Mouse (Mus musculus) kidney, adult 18-20 months (tissue): ENCODE measurements around the gene Uqcc1.
A peak's percentile ranks its signal among the peaks of the same experiment; 100 is the strongest.
"Not testable (repeated sequence)": the region's sequence is repeated elsewhere in the genome, so short reads cannot be mapped to it uniquely, and the experiment has no call there.

ENCODE experiments used
- DNase-seq: peaks from one replicate; pipeline ENCODE4 v3.0.0; 2021

Uqcc1 gene

DNA sequence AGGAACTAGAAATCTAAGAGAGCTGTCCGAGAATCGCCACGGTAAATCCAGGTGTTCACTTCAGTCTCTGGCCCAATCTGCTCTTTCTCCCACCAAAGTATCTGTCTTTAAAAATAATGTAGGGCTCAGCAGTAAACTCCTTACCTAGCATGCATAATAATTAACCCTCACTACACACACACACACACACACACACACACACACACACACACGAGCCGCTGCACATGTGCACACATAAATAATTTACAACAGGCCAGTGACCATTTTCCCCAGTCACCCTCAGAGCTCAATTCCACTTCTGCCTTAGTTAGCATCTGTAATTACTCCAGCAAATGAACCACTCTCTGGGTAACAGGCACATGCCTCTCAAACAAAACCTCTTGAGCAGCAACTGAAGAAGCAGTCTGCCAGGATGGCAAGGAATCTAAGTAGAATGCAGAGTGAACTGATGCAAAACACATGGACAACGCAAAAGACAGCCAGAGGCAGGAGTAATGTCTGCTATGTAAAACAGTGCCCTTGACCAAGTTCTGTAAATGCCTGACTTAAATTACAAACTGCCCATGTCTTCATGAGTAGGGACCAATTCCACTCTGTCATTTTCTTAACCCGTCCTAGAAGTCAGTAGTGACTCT lies 1.3 kb downstream of the Uqcc1 start:
- peak; percentile 20 for DNase-seq

DNA sequence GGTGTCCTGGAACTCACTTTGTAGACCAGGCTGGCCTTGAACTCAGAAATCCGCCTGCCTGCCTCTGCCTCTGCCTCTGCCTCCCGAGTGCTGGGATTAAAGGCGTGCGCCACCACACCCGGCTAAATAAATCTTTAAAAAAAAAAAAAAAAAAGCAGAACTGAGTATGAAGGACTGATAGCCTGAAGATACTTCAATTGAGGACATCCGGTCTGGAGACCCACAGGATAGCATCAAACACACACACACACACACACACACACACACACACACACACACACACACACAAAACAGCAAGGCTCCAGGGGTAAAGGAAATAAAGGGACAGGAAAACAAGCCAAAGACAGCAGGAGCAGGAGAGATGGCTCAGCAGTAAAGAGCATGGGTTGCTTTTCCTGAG lies 4.9 kb downstream of the Uqcc1 start:
- DNase-seq = not testable (repeated sequence)

DNA sequence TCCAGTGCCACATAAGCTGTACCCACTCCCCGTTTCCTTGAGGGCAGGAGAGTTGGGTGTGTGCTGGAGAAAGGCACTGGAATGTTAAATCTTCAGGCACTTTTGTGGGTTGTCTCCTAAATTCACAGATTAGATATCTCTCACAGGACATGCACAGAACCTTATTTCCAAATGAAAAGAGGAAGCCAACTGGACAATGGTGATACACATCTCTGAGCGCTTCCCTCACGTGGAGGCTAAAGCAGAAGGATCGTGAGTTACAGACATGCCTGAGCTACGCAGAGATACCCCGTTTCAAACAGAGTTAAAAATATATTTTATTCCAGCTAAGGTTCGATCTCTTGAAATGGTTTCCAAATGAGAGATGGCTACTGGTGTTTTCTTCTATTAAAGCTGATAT lies 7.0 kb downstream of the Uqcc1 start:
- no peak for DNase-seq

DNA sequence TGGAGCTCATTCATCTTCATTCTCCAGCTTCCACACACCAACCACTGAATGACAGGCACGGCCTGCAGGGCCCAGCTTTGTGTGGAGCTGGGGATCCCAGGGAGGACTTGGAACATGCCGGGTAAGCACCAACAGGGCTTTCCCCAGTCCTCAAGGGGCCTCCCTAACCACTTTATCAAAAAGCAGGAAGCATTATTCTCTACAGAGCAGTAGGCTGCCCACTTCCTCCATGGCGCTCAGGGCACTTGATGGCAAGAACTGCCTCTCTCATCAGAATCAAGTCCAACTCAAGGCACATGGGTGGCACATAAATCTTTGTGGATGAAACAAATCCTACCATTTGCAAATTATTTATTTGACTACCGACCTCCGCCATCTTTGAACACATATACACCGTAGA lies 15.4 kb downstream of the Uqcc1 start:
- no peak for DNase-seq

DNA sequence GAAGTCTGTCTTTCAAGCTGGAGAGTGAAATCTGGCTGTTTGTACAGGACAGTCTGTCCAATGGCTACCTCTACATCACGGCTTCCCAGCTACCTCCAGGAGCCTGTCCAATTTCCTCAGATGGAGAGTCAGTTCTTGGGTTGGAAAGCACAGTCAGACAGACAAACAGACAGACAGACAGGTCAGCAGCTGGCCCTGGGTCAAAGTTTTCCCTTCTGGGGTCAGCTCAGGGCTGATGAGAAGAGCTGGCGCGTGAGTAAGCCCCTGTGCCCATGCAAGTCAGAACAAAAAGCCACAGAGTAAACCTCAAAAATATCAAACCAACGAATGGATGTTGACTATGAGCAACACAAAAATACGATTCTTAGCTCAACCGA lies 26.5 kb downstream of the Uqcc1 start:
- DNase-seq = no peak

DNA sequence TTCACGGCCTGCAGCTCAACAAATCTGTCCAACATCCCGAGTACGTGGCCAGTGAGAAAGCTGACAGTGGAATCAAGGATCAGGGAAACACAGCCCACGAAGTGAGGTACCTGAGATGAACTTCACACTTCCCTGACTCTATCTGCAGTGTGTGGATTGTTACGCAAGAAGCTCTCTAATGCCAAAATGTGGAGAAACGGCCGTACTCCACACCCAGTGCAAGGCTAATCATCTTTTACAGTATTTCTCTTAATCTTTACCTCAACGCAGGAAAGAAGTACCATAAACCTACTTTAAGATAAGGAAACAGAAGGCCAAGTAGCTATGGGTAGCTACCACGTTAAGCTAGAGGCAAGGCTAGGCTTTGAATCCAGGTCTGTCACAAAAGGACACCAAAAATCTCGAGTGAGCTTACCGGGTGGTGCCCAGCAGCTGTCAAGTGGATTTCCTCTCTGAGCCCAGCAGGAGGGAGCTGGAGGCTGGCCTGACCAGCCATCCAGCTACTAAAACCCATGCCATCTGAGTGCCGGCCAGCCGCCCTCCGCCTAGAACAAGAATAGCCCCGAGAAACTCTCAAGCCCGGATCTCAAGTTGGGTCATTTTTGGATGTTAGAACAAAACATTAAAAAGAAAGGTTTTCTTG lies 27.0 kb downstream of the Uqcc1 start:
- DNase-seq = no peak

DNA sequence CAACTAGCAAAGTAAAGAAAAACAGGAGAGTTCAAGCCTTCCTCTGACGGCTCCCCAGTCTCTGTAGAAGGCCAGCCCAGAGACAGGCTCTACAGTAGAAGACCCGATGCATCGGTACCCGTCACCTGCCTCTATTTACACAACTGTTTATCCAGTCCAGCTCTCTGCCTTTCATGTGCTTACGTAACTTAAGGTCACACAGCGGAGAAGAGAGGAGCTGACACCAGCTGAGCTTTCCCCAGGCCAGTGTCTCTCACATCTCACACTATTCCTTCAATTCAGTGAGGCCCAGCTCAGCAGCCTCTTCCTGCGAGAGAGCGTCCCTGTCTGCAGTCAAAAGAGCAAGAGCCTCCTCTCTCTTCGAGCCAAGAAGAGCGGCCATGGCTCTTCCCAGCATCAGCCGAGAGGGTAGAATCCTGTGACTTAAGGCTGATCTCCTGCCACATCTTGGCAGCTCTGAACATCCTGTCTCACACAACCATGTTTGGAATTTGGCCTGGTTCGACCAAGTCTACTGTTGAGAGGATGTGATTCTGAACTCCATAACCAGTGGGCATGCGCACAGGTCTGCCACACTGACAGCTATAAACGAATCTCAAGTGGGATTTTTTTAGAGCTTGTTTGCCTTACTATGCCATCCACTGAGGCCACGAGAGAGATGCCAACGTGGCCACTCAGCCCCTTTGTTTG lies 34.9 kb downstream of the Uqcc1 start:
- DNase-seq = no peak

DNA sequence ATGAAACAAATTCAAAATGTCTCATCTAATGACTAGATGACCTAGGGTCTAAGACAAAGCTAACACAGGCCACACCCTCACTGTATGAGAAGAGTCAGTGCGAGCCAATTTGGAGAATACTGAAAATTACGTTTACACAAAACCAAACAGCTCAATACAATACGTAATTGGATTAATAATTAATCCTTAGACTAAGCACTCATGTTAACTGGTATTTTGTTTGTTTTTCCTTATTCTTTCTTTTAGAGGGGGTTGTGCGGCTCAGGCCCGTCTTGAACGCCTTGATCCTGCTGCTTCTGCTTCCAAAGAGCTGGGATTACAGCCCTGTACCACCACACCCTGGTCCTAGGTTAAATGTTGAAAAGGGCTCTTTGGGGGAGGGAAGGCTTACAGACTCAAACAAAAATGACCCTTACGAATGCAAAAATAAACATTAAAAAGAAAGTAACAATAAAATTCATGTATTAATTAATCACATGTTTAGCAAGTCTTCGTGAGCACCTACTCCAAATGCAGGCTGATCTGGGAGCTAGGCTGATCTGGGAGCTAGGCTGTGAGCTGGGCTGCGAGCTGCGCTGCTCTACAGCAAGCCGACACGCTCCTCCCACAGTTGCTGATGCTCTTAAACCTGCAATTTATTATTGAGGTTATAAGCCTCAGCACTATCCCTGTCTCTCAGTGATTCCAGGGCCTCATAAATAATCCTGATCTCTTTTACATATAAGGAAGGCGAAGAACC lies 35.6 kb downstream of the Uqcc1 start:
- no peak for DNase-seq

DNA sequence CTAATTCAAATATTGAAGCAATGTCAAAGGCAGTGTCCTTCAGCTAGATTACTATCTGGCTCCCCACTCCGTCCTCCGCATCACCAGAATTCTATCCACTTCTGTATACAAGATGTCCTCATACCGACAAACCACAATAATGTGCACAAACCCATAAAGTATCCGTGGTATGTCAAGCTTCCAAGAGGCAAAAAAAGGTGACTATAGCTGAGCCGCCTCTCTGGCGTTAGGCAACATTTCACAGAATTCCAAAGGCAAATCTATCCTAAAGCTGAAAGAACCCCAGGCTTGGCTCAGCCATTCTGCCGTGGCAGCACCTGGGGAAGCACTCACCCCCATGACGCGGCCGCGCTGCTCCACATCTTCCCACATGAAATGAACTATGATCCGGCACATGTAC lies 43.3 kb downstream of the Uqcc1 start:
- DNase-seq = no peak

DNA sequence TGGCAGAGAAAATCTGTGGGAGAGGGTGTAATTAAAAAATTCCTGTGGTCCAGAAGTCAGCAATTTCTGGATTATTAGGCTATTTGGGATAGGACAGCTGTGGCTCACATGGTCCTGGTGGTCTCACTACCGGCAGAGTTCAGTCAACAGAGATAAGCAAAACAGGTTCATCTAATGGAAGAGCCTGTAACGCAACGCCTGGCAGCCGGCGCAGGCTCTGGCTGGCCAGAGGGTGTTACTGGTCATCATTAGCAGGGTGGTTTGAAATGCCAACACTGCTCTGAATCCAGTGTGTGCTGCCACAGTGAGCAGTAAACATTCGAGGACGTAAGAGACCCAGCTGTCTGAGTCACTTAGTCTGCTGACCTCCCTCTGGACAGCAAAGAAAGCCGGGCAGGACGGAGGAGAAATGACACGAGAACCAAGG lies 44.8 kb downstream of the Uqcc1 start:
- no peak for DNase-seq

DNA sequence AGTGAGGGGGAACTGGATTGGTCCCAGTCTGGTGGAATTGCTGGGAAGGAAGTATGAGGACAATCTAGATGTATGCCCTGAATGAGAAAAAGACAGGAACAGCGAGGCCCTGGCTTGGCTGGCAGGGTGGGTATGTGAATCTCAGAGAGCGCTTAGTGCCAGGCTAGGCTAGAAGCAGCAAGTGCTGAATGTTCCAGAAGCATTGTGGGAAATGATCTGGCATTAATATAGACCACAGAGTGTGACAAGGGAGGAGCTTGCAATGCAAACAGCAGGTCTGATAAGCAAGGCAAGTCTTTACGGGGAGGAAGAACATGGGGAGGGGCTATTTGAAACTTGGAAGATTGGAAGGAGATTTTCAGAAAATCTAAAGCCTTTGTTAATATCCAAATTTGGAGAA lies 48.0 kb downstream of the Uqcc1 start:
- no peak for DNase-seq

DNA sequence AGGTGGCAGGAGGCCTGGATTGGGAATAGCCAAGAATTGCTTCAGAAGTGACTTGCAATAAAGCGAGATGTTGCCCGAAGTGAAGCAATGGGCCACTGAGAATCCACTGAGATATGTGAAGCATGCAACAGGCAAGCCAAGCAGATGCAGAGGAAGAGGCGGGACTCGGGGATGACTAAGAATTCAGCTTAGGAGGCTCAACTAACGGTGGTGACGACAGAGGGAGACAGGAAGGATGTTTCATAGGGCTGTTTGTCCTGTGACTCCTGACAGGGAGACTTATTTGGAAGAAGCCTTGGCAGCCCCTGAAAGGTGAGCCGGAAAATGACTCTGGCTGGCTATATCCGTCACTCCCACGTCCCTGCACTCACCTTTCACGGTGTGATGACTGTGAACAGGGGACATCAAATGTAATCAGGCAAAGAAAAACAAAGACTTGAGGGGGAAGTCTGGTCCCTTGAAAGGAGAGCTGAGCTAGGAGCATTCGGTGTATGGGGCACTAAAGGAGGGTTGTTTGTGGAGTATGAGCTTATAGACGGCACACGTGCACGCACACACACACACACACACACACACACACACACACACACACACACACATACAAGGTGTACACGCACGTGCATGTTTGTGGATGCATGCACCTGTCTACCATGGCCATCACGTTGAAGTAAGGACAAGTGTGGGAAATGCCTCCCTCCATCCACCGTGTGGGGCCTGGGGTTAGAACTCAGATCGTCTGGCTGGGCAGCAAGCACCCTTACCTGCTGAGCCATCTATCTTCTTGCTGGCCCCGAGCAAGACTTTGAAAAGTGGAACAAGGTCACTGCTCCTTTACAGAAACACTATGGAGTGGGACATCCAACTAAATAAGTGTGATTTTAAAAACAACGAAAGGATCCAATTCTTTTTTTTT lies 50.9 kb downstream of the Uqcc1 start:
- DNase-seq = peak; percentile 19

DNA sequence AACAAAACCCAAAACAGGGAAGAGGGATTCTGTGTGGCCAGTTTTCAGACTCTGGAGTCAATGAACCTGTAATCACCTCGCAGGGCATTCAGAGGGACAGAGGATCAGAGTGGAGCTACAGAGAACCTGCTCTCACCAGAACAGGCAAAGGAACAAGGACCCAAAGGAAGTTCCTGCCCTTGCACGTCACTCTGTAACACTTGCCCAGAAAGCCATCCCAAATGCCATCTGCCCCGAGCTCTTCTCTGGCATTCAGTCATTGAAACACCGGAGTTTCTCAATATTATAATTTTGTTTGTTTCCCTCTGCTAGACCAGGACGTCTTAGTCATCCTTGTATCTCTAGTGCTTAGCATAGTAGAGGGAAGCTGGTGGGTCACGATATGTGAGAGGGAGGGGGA lies 56.5 kb downstream of the Uqcc1 start:
- DNase-seq = no peak

DNA sequence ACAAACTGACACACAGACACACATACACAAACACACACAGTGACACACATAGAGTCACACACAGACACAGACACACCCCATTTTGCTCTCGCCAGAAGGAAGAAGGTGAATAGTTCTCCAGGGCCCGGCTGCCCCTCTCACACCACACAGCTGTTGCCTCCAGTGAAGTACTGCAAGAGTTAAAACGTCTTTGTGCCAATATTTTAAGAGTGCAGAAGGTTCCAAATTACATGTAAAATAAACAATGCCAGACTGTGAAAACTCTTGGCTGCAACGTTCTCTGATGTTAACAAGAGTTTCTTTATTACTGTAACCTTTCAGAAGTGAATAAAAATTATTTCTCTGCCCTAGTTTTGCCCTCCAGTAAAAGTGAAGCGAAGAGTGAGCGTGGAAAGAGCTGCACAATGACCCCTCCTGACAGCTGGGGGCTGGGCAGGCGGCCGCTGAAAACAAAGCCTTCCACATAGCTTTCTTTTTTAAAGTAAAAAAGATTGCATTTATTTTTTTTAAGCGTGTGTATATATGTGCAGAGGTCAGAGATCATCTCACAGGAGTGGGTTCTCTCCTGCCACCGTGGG lies 57.1 kb downstream of the Uqcc1 start:
- DNase-seq = no peak

DNA sequence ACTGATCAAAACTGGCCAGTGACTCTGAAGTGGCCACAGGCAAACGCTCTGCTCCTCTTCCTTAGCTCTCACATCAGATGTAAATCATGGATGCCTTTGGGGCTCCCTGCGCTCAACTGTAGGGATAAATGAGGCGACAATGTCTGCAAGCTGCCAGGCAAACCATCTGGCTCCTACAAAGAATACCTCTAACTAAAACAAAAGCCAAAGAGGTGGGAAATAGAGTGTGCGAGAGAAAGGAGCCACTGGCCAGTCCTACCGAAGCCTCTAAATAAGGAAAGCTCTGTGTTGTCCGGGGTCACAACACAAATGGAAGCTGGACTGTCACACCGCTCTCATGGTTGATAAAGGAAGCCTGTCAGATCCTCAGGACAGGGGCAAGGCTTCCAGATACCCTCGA lies 57.6 kb downstream of the Uqcc1 start:
- DNase-seq = no peak

DNA sequence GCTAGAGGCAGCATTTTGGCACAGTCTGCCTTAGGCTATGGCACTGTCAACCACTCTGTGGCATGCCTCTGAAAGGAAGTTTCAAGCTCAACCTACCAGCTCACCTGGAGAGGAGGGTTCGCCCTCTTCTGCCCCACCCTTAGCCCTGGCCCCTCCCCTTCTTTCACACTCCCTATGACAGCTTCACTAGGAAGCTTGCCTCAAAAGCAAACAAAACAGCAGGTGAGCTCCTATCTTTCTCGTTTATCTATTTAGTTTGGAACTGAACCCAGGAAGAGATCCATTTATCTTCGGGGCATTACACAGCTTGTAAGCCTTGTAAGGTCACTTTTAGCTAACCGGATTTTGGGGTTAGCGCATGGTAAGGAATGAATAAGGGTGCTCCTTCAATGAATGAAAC lies 60.3 kb downstream of the Uqcc1 start:
- no peak for DNase-seq

DNA sequence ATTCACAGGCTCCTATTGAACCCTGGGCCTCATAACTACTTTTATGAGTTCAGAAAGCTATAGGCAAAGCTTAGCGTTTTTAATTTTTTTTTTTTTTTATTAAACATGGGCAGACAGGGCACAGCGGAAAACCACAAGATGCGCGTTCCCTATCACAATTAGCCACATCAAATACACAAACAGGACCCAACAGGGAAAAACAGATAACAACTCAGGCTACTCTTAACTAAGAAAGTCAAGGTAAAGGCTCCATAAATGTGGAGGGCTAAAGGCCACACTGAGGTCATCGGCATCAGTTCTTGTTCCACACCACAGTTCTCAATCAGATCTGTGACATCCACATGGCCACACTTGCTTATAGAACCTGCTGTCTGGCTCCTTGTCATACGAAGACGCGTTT lies 61.8 kb downstream of the Uqcc1 start:
- DNase-seq = no peak

DNA sequence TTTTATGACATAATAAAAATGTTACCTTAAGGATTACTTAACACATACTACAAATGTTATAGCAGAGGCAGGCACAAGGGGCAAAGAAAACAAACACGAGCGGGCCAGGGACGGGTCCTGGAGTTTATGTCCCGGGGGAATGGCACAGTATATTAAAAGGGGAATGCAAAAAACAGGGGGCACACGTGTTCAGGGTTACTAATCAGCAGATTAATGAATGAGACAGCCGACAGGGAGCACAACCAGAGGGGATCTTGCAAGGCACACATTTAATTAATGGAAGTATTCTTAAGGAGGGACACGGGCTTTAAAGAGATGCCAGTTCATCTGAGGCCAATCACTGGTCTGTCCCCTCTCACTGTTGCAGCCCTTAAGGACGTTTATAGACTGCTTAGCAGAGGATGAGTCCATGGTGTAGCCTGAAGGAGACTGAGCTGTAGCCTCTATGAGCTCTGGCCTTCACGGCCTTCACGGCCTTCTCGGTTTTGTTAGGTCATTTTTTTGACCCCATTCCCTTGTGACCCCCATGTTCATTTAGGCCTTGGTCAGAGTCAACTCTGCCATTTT lies 66.7 kb downstream of the Uqcc1 start:
- DNase-seq = no peak

DNA sequence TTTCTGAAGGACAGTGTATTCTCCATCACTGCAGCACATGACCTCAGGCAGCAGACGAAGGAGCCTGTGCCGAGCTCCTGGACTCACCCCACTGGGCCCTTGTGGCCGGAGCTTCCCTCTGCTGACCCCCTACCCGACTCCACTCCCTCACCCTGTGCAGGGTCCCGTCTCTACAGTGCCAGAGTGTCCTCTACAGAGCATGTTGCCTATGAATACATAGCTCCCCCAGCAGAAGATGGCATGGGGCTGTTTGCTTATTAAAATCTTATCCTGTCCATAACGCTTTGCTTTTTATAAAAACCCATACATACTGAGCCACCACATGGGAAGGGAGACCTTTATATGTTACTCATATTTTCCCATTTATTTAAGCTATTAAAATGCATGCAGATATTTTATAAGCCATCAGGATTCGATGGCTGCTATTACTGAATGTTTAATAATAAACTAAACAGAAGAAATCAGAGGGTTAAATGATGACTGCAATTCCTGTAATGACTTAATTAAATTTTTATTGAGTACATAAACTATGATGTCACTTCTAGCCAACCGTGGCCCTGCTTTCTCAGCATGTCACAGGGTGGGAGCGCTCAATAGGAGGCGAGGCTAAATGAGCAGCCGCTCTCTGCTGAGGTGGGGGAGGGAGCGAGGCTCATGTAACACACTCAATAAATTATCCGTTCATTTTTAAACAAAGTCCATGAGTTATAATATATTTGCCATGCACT lies 67.4 kb downstream of the Uqcc1 start:
- no peak for DNase-seq

DNA sequence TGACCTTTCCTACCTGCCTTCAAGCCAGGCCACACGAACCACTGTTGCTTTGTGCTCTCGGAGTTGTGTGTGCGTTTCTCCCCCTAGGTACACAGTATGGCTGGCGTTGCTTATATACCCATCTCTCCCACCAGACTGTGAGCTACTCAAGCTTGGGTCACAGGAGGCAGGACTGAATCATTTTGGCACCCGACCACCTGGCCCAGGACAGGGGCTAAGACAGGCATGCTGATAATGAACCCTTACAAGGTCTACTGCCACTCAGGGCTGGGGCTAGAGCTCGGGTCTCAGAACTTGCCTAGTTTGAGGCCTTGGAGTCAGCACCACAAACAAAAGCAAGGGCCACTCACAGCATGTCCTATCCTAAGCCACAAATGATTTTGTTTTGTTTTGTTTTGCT lies 68.5 kb downstream of the Uqcc1 start:
- DNase-seq = no peak

DNA sequence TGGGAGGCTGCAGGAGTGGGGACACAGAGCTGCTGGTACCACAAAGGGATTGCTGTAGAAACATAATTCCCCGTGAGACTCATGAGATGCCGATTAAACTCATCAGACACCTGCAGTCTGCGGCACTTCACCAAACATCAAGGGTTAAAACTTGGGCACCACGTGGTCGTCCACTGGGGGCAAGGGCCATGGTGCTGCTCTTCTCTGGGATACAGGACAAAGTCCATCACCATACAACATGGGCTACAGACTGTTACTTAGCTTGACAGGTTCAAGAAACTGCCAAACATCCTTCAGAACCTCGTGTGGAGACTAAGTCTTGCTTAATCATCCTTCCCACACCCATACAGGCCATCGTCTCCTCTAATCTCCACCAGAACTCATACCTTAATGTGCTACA lies 70.0 kb downstream of the Uqcc1 start:
- peak; percentile 47 for DNase-seq
